In the genomic region with DNA sequence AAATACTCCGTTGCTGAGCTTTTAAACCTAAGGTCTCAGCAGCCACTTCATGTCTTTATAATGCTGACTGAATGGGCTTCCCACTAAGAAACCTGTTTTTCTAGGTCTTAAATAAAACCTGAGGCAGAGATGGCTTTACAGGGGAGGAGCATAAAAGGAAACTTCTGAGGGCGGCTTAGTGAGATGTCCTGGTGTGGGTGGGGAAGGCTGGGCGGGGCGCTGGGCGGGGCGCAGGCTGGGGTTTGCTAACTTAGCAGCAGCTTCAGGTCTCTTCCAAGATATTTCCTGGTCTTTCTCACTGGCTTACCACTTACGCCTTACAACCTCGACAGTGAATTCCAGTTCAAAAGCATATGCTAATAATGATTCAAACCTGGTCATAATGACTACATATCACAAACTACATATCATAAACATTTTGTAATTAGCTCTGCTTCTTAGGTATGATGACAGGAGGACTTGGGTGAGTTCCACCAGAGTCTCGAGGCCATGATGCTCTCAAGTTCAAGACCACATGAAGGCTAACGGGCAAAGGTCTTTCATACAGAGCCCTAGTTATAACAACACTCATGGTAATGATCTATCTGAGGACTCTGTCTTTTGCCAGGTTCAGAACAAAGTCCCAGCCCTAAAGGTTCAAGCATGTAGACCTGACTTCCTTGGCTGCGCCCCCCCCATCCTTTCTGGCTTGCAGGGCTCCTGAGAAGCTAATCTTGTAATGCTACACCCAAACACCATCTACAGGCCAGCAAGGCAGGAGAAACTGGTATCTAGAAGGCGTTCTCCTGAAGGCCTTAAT, we compare ENCODE assay signal across 10 mouse cellular contexts. TPM values are rescaled to one million over a fixed set of nuclear protein-coding genes. Genes with fewer than 3 reads are reported as not detected.
DNase-seq lines count a peak whose midpoint lies in the region; ATAC-seq and TF ChIP-seq lines count a peak whose summit lies in the region.
"Had no signal": no experiment of that assay in that cellular context is flagged by ENCODE, and none has a peak within 500 bp of the region (broad histone marks: within the 10 kb centered on the region; RNA-seq: fewer than 3 reads in every experiment).

No protein-coding gene starts in this region.

- no peak for TF ChIP-seq EP300 in liver, embryonic 14.5 days (IDR thresholded peaks at IDR 0.05; ENCODE audit: low read depth)

- H3K4me1 ChIP-seq in kidney, adult 2 months (ENCODE audit: control insufficient read depth, insufficient read depth, low read length) = peaks cover 52% of the 10 kb centered on the region
- H3K4me1 ChIP-seq in liver, embryonic 14.5 days (replicated peaks; ENCODE audit: control insufficient read depth in 2 of 2, insufficient read depth in 2 of 2, low read length in 1 of 2) = peaks cover 3 to 20% of the 10 kb centered on the region in 2 experiments
- H3K4me1 ChIP-seq in hindbrain, embryonic 11.5 days (replicated peaks; ENCODE audit: control insufficient read depth, insufficient read depth, low read length) = no peaks in the 10 kb centered on the region

- WGBS in kidney, adult 2 months = 30% methylated on average over 12 of the region's 12 CpGs
- 28% methylated on average over 12 of the region's 12 CpGs for WGBS in liver, embryonic 14.5 days (ENCODE audit: insufficient replicate concordance)
- 46% methylated on average over 12 of the region's 12 CpGs for WGBS in hindbrain, embryonic 11.5 days

- no peak for TF ChIP-seq POLR2A in kidney, adult 2 months (IDR thresholded peaks at IDR 0.05; ENCODE audit: low read depth, low read length)

- peak; percentile 60; the same call in 1 of the 2 replicates for ATAC-seq in liver, embryonic 14.5 days (ENCODE audit: insufficient read depth)
- no peak for ATAC-seq in hindbrain, embryonic 11.5 days (ENCODE audit: low FRiP score)

- H3K4me3 ChIP-seq in left cerebral cortex, adult 2 months = no peak overlapping the region
- no peak overlapping the region for H3K4me3 ChIP-seq in kidney, adult 2 months (ENCODE audit: insufficient read depth, low read depth, low read length)
- no peak overlapping the region for H3K4me3 ChIP-seq in liver, embryonic 14.5 days (ENCODE audit: insufficient read depth in 1 of 2, low read depth in 2 of 2, low read length in 2 of 2)
- no peak overlapping the region for H3K4me3 ChIP-seq in hindbrain, embryonic 11.5 days (ENCODE audit: low read depth, low read length)
- H3K4me3 ChIP-seq: midbrain, embryonic 10.5 days had no signal

- peak overlapping the region; percentile 62 for H3K27ac ChIP-seq in left cerebral cortex, adult 2 months
- H3K27ac ChIP-seq in kidney, adult 2 months (ENCODE audit: insufficient read depth, low read depth, low read length) = peak overlapping the region; percentile 26
- no peak overlapping the region for H3K27ac ChIP-seq in liver, embryonic 14.5 days
- no peak overlapping the region for H3K27ac ChIP-seq in hindbrain, embryonic 11.5 days (ENCODE audit: low read depth, low read length)
- H3K27ac ChIP-seq: midbrain, embryonic 10.5 days had no signal

- peak overlapping the region; percentile 37 for H3K4me2 ChIP-seq in liver, embryonic 14.5 days (ENCODE audit: low read depth)
- no peak overlapping the region for H3K4me2 ChIP-seq in hindbrain, embryonic 11.5 days (replicated peaks; ENCODE audit: low read depth, low read length)

- no peaks in the 10 kb centered on the region for H3K9me3 ChIP-seq in liver, embryonic 14.5 days (ENCODE audit: control insufficient read depth, low read length)
- H3K9me3 ChIP-seq in hindbrain, embryonic 11.5 days (ENCODE audit: control insufficient read depth, low read length) = no peaks in the 10 kb centered on the region
- H3K9me3 ChIP-seq: midbrain, embryonic 10.5 days had no signal

- H3K9ac ChIP-seq in liver, embryonic 14.5 days (replicated peaks) = no peak overlapping the region
- H3K9ac ChIP-seq in hindbrain, embryonic 11.5 days (ENCODE audit: low read depth, low read length) = no peak overlapping the region

- TF ChIP-seq CTCF in left cerebral cortex, adult 2 months (IDR thresholded peaks at IDR 0.05) = no peak
- no peak for TF ChIP-seq CTCF in kidney, adult 2 months (conservative IDR thresholded peaks at IDR 0.05; ENCODE audit: insufficient read depth, insufficient read length, low read depth, low read length)
- TF ChIP-seq CTCF in liver, embryonic 14.5 days (IDR thresholded peaks at IDR 0.05; ENCODE audit: low read depth) = no peak

- intact Hi-C loops in left cerebral cortex, adult 2 months (cut with DNase I) = loop anchor here (10.0 kb wide), 1 partner anchor 776 kb away; a partner anchor contains a TSS
- intact Hi-C loops in left cerebral cortex, postnatal 4 days (cut with DNase I) = no loop called here

- no peak for DNase-seq in left cerebral cortex, adult 2 months (ENCODE audit: extremely low spot score in 1 of 2, low spot score in 2 of 2)
- DNase-seq in left cerebral cortex, postnatal 4 days = no peak
- peak; percentile 22 for DNase-seq in c-Kit-negative CD71-positive TER-119-positive erythroid progenitor cells, embryonic 14.5 days (ENCODE audit: low read depth, low spot score)
- DNase-seq in kidney, adult 2 months = peak; percentile 94
- DNase-seq in liver, embryonic 14.5 days (ENCODE audit: low read depth in 3 of 3, low spot score in 3 of 3) = peak in 1 of 3 experiments; percentile 32
- DNase-seq in neural tube, embryonic 10.5 days (ENCODE audit: extremely low spot score, low spot score) = no peak
- DNase-seq in embryo, embryonic 9.5 days (ENCODE audit: extremely low spot score) = no peak
- DNase-seq in hindbrain, embryonic 11.5 days (ENCODE audit: low spot score) = no peak
- DNase-seq: adrenal gland, postnatal 10 days had no signal

- no peaks in the 10 kb centered on the region for H3K36me3 ChIP-seq in kidney, adult 2 months (ENCODE audit: control insufficient read depth, insufficient read depth, low read length)
- H3K36me3 ChIP-seq in liver, embryonic 14.5 days (replicated peaks; ENCODE audit: control insufficient read depth, insufficient read depth, low read depth) = no peaks in the 10 kb centered on the region
- H3K36me3 ChIP-seq in hindbrain, embryonic 11.5 days (ENCODE audit: control insufficient read depth, insufficient read depth, low read length) = no peaks in the 10 kb centered on the region
- H3K36me3 ChIP-seq: midbrain, embryonic 10.5 days had no signal

- H3K27me3 ChIP-seq in kidney, adult 2 months (replicated peaks; ENCODE audit: control insufficient read depth, insufficient read depth, low read length) = no peaks in the 10 kb centered on the region
- no peaks in the 10 kb centered on the region for H3K27me3 ChIP-seq in liver, embryonic 14.5 days (ENCODE audit: control insufficient read depth, insufficient read depth, low read length)
- no peaks in the 10 kb centered on the region for H3K27me3 ChIP-seq in hindbrain, embryonic 11.5 days (ENCODE audit: control insufficient read depth, insufficient read depth, low read length)

RNA-seq across cellular contexts. Expression of a gene that starts 30.7 kb away (rescaled TPM):
- 100 to 1,000 TPM; 102 to 118 TPM for total RNA-seq in left cerebral cortex, adult 2 months (2021)
- 10 to 100 TPM; 12.6 to 19.4 TPM for total RNA-seq in left cerebral cortex, postnatal 4 days (2021)
- 30.0 and 31.6 TPM in 2 replicates for polyA plus RNA-seq in kidney, adult 2 months (2012; rRNA removed)
- 2.1 and 2.2 TPM in 2 replicates for polyA plus RNA-seq in liver, embryonic 14.5 days (2012; rRNA removed)
- 2.3 and 3.1 TPM in 2 replicates for polyA plus RNA-seq in liver, embryonic 14.5 days (2014; fragmentation: Nextera tagmentation; extraction: Ambion mirVana)
- 5.8 and 6.7 TPM in 2 replicates for polyA plus RNA-seq in hindbrain, embryonic 11.5 days (2014; fragmentation: Nextera tagmentation; extraction: Ambion mirVana)

Comparison
In these comparisons a context has a peak if more than half of its experiments do, and no peak if none do; other contexts are left out.
1. DNase-seq: peak in c-Kit-negative CD71-positive TER-119-positive erythroid progenitor cells, embryonic 14.5 days (single experiment) and kidney, adult 2 months (single experiment); none in left cerebral cortex, adult 2 months (0 of 2), left cerebral cortex, postnatal 4 days (single experiment), neural tube, embryonic 10.5 days (single experiment), embryo, embryonic 9.5 days (single experiment) and hindbrain, embryonic 11.5 days (single experiment).
2. H3K27ac ChIP-seq: peak in left cerebral cortex, adult 2 months (single experiment) and kidney, adult 2 months (single experiment); none in liver, embryonic 14.5 days (single experiment) and hindbrain, embryonic 11.5 days (single experiment).